Mouse (Mus musculus) bone marrow, adult 2 months (tissue): Measurements from ENCODE around the gene Dpp10. TPM values are rescaled to one million over a fixed set of nuclear protein-coding genes. Genes with fewer than 3 reads are reported as not detected.

Source experiments
- H3K27ac ChIP-seq: fragments of 200-500 bp; 2 replicates; pipeline ENCODE4 v1.5.1; 2012; ENCODE audit warnings: low read depth, mild to moderate bottlenecking, control low read depth, inconsistent platforms, low read length; ENCODE audit not compliant: control insufficient read depth, poor library complexity, insufficient read depth
- H3K4me1 ChIP-seq: fragments of 200-500 bp; 2 replicates; pipeline ENCODE4 v1.6.1; 2011; ENCODE audit warnings: low read length; ENCODE audit not compliant: control insufficient read depth, insufficient read depth
- H3K4me3 ChIP-seq: fragments of 200-500 bp; replicated peaks from 2 replicates; pipeline ENCODE3; 2011; ENCODE audit warnings: mild to moderate bottlenecking, low read depth, low read length, control low read depth; ENCODE audit not compliant: control insufficient read depth
- CTCF ChIP-seq: fragments of 200-500 bp; IDR thresholded peaks from 2 replicates; pipeline ENCODE4 v1.5.1; 2011; ENCODE audit warnings: low read length, control low read depth; ENCODE audit not compliant: control insufficient read depth, insufficient read depth
- POLR2A ChIP-seq: fragments of 200-500 bp; IDR thresholded peaks from 2 replicates; pipeline ENCODE4 v1.6.1; 2011; ENCODE audit warnings: low read depth, mild to moderate bottlenecking, control low read depth, low read length, borderline replicate concordance; ENCODE audit not compliant: control insufficient read depth
- WGBS: fragments of 180-500 bp; shearing (Covaris S2); methylation state at CpG from one replicate; pipeline ENCODE4 v1.1.7; 2018; 5-methylcytosine and 5-hydroxymethylcytosine counted together
- polyA plus RNA-seq: library from polyadenylated mRNA; stranded (reverse); fragments of >200 nt; gene quantifications from 2 replicates; pipeline ENCODE4 v1.2.4, GENCODE M21; 2011; ENCODE audit warnings: low replicate concordance; ENCODE audit not compliant: missing spikeins, insufficient read depth, insufficient read length

Dpp10 gene
- 0.57 TPM in 1 of 2 replicates, not detected in the other for polyA plus RNA-seq

DNA sequence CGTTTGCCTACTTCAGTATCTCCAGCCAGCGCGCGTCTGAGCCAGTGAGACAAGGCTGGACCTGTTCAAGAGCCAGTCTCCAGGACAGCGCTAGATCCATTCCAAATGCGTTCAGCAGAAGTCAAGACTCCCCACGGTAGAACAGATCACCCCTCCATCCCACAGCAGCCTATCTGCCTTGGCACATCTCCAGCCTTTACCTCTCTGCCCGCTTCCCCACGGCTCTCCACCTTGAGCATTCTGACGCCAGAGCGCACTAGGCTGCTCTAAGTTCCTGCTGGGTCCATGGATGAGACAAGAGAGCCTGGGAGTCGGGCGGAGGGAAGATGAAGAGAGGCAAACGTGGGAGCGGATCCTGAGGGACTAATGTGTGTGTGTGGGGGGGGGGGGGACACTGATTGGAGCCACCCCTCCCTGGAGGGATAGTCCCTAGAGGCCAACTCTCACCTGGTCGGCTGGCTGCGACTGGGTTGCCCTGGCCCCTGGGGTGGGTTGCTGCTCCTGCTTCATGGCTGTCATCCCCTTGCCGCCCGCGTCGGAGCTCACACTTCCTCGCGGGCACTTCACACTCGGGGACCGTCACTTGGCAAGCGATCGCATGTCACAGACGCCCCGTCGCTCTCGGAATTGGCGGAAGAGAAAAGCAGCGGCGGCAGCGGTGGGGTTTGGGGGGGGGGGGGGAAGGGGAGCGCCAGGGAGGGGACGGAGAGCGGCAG is at the start of gene Dpp10:
TSS of gene Dpp10 (minus strand) at position 635 of the 716 bp plus-strand sequence.
- 3% methylated on average over 32 of the region's 38 CpGs for WGBS
- H3K4me1 ChIP-seq = no peaks in the 10 kb centered on the region
- H3K4me3 ChIP-seq = no peak within 1 kb of the TSS
- no peak within 1 kb of the TSS for H3K27ac ChIP-seq
- TF ChIP-seq POLR2A (no peak), CTCF (no peak)

DNA sequence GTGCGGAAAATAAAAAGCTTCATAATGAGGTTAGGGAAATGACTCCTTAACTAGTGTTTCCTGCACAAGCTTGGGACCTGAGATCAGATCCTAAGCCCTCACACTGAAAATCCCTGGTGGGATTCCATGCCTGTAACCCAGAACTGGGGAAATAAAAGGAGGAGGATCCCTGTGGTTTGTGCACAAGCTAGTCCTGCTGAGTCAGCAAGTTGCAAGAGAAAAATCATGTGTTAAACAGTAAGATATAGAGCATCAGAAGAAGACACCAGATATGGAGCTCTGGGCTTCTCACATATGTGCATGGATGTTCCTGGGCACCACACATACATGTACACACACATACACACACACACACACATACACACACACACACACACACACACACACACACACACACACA is 3.2 kb upstream of the Dpp10 start:
- no peaks in the 10 kb centered on the region for H3K4me1 ChIP-seq
- 69% methylated on average over 1 of the region's 1 CpGs for WGBS
- no peak for TF ChIP-seq CTCF
- TF ChIP-seq POLR2A = no peak
- H3K4me3 ChIP-seq = no peak overlapping the region
- H3K27ac ChIP-seq = no peak overlapping the region

DNA sequence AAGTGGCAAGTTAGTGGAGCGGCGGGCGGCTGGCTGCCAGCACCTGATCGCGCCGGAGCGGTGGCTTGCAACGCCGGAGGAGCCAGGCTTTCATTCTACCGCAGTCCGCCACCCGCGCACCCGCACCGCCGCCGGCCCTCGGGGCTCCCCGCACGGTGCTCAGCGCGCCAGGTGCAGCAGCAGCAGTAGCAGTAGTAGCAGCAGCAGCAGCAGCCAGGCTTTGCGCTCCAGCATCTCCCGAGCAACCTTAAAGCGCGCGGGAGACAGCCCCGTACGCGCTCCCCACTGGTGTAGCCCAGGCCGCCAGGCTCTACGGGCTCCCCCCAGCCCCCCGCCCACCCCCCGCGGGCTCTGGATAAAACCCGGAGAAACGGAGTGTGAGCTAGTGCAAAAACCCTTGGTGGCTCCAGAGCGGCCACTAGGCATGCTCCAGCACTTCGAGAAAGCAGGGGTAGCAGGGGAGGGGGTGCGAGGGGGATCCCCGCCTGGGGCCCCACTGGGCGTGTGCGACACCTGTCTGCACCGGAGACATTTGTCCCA is 472 bp upstream of the Dpp10 start:
- 2% methylated on average over 40 of the region's 44 CpGs for WGBS
- TF ChIP-seq POLR2A = no peak
- TF ChIP-seq CTCF = no peak
- H3K4me1 ChIP-seq = no peaks in the 10 kb centered on the region
- H3K4me3 ChIP-seq = no peak overlapping the region
- H3K27ac ChIP-seq = no peak overlapping the region

DNA sequence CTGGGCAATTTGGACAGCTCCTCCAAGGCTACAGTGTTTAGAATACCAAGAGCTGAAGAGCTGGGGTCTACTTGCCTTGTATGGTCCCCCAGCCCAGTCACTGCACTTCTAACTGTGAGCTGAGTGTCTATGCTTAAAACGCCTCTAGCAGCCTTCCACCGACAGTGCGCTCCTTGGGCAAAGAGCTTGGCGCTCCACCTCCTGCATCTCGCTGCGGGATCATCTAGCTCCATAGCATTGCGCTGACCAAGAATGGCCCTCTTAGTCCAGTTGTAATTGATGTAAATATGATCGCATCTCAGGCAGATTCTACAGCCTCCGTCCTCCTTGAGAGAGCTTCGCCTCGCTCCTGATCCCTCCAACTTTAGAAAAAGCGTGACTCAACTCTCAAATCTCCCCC is 1.2 kb downstream of the Dpp10 start:
- Histone ChIP-seq H3K27ac (no peak overlapping the region), H3K4me3 (no peak overlapping the region), H3K4me1 (no peaks in the 10 kb centered on the region)
- 12% methylated on average over 12 of the region's 12 CpGs for WGBS
- TF ChIP-seq CTCF (no peak), POLR2A (no peak)

DNA sequence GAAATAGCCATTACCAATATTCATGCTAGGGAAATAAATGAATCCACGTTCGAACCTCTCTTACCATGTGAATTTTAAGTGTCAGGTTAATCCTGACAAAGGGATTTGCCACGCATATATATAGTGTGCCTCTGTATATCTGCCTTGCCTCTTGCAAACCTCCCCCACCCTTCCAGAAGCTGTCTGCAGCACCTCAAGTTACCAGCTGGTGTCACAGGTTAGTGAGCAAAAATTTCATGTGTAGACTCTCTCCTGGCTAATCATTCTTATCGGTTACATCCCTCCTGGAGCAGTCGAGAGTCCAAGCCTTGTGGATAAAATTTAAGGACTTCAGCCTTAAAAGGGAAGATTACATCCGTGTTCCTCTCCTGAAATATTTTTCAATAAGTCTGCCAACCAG is 1.9 kb downstream of the Dpp10 start:
- TF ChIP-seq CTCF (no peak), POLR2A (no peak)
- H3K4me1 ChIP-seq = no peaks in the 10 kb centered on the region
- WGBS = 61% methylated on average over 6 of the region's 6 CpGs
- no peak overlapping the region for H3K4me3 ChIP-seq
- H3K27ac ChIP-seq = no peak overlapping the region

DNA sequence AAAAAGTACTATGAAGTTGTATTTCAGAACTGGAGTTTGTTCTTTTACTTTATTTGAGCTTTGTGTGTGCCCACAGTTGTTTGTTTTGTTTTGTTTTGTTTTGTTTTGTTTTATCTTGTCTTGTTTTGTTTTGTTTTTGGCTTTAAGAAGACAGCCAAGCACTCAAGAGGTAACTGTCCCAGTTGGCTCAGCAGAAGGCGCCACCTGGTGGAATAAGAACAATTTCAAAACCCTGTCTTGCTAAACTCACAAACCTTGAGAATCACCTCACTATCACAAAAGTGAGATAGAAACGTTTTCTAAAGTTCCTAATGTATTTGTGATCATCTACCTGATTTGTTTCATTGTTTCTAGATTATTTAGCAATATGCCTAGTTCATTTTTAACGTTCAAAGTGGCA is 3.8 kb downstream of the Dpp10 start:
- Histone ChIP-seq H3K4me1 (no peaks in the 10 kb centered on the region), H3K4me3 (no peak overlapping the region), H3K27ac (no peak overlapping the region)
- WGBS = 4% methylated on average over 3 of the region's 3 CpGs
- no peak for TF ChIP-seq POLR2A
- TF ChIP-seq CTCF = no peak

DNA sequence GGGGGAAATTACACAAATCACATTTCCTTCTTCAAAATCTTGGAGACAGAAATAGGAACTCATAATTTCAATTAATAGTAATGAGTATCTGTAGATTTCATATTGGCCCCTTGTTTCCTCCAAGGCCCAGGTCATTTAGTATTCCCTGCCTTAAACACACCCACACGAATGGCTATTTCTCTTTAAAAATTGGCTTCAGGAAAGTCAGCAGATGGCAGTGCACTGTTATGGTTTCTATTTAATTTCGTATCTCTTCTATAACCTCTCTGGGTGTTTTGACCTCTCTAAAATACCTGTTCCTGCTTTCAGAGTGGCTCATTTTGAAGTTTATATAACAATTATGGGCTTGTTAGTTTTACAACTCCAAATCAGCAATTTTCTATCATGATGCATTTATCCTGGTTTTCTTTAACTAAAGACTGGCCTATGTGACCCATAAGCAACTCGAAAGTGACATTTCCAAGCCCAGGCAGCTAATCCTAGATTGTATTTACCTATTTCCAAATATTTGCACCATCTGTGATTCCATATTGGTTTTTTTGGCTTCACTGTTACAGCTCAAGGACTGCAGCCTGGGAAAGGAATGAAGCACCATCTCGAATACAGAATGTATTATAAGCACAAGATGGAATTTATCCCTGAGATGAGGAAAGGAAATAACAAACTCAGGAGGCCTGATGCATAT is 9.9 kb downstream of the Dpp10 start:
- TF ChIP-seq CTCF (no peak), POLR2A (no peak)
- Histone ChIP-seq H3K4me1 (no peaks in the 10 kb centered on the region), H3K27ac (no peak overlapping the region), H3K4me3 (no peak overlapping the region)
- 55% methylated on average over 4 of the region's 4 CpGs for WGBS

DNA sequence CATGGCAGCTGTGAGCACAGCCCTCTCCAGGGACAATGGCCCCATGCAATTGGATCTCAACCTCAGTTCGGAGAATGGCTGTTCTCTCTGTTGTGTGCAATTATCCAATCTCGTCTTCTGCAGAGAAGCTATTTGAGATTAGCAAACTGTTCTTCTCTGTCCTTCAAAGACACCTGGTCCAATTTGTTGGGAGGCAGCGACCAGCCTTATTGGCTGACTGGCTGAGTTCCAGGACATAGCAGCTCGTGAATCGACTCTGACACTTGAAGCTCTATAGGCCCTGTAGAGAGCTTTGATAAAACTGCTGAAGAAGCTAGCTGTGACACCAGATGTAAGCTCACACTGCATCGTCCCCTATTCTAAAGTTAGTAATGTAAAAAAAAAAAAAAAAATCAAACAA is 12.7 kb downstream of the Dpp10 start:
- H3K27ac ChIP-seq = no peak overlapping the region

More for the DNA sequence above, 12.7 kb downstream of the Dpp10 start:
- 78% methylated on average over 6 of the region's 6 CpGs for WGBS
- TF ChIP-seq POLR2A (no peak), CTCF (no peak)
- Histone ChIP-seq H3K4me1 (no peaks in the 10 kb centered on the region), H3K4me3 (no peak overlapping the region)
